Mouse (Mus musculus) urinary bladder, postnatal 36 days (tissue): Measurements from ENCODE around the gene Mybl2.
A peak's percentile ranks its signal among the peaks of the same experiment; 100 is the strongest.
"Not testable (repeated sequence)": the region's sequence is repeated elsewhere in the genome, so short reads cannot be mapped to it uniquely, and the experiment has no call there.

Experiments used
- DNase-seq, 2 experiments: peaks; one replicate each; pipeline ENCODE4 v3.0.0; 2022; ENCODE audit warnings: low spot score in 2 of 2, mixed read lengths in 1 of 2

Mybl2 gene

DNA sequence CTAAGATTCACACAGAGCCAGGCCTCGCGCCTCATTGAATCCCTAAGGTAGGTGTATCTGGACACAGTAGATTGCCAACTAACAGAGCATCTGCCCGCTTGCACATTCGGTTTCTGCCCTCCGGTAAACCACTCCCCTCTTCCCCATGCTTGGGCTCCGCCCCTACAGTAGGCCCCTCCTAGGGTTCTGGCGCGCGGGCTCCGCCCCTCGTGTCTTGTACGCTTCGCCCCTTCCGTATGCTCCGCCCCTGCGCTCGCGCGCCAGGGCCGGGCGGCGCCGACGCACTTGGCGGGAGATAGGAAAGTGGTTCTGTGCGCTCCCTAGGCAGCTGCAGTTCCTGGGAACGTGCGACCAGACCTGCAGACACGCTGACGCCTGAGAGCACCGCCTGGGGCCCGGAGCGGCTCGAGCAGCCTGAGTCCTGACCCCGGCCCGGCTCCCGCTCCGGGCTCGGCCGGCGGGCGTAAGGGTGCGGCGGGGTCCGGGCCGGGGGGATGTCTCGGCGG lies at the start of gene Mybl2:
Mybl2 (plus strand) TSS at position 353 of the 506 bp plus-strand sequence.
- DNase-seq = peak; percentile 84 to 92

- DNase-seq = no peak
Measured at GRCm38 (mm10) chr2:163007299-163007698, 47.2 kb upstream of the Mybl2 start.

DNA sequence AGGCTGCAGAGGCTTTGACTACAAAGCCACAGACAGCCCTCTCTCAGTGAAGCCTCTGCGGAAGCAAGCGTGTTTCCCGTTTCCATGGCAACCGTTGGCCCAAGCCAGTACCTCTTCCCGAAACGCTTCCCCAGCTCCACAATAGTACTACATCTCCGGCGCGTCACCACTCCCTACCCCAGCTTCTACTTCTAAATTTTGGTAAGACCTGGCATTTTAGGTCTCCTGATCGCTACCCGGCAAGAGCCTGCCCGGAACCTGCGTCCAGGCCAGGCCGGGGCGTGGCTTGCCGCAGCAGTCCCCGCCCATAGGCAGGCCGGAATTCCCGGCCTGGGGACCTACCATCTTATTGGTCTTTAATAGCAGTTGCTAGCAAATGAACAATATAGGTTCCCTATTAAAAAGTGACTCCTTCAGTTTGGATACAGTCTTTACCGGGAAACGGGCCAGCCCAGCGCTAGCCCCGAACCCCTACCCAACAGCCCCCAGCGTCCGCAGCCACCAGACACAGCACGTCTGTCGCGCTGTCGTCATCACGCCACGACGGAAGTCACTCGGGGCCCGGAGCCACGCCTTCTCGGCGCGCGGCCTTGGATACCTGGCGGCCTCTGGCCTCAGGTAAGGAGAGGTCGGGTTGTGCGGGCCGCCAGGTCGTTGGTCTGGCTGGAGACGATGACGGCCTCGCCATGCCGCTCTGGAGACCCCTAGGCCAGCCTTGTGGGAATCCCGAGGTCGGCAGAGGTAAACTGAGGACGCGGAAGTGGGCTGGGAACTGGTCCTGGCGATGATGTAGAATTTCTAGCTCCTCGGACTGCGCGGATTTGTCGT lies 37.4 kb upstream of the Mybl2 start, which contains the start of gene Ift52:
Ift52 (plus strand) TSS at position 439 of the 828 bp plus-strand sequence.
- peak; percentile 91 for DNase-seq

- DNase-seq = no peak
Measured at GRCm38 (mm10) chr2:163031289-163031688, 23.2 kb upstream of the Mybl2 start.

GRCm38 (mm10) chr2:163031757-163032156 lies 22.7 kb upstream of the Mybl2 start:
- DNase-seq = no peak

- DNase-seq = no peak
Measured at GRCm38 (mm10) chr2:163032622-163033021, 21.9 kb upstream of the Mybl2 start.

DNA sequence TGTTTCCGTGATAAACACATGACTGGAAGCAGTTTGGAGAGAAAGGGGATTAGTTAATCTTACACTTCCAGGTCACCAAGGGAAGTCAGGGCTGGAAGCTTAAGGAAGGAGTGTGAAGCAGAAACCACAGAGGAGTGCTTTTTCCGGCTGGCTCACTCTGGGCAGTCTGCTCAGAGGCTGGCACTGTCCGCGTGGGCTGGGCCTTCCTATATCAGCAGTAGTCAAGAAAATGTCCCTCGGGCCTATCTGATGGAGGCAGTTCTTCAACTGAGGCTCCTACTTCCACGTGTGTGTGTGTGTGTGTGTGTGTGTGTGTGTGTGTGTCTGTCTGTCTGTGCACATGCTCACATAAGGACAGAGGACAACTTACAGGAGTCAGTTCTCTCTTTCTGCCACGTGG lies 14.5 kb upstream of the Mybl2 start:
- no peak for DNase-seq

- DNase-seq = peak; percentile 52 to 55
Measured at GRCm38 (mm10) chr2:163048125-163048524, 6.4 kb upstream of the Mybl2 start.

DNA sequence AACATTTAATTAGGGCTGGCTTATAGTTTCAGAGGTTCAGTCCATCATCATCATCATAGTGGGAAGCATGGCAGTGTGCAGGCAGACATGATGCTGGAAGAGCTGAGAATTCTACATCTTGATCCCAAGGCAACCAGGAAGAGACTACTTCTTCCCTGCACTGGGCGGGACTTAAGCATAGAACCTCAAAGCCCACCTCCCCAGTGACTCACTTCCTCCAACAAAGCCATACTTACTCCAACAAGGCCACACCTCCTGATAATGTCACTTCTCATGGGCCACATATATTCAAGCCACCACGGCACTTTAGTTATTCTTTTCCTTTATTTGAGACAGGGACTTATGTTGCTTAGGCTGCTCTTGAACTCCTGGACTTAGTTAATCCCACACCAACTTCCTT lies 5.4 kb upstream of the Mybl2 start:
- no peak for DNase-seq

- DNase-seq = no peak
Measured at GRCm38 (mm10) chr2:163051691-163052090, 2.8 kb upstream of the Mybl2 start.

DNA sequence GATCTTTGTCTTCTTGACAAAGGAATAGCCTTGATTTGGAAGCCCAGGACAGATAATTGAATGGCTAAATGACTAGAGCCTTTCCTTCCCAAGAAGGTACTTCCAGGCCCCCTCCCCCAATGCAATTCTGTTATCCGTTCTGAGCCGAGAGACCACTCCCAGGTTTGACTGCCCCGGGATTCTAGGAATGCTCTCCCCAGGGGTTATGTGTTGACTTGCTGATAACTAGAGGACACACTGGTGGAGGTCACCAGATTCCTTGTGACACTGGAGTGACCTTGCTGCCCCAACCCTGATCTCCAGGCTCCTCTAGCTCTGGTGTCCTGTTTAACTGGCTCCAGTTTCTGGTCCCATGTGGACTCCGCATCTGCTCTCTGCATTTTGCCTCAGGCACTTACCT lies 2.4 kb upstream of the Mybl2 start:
- no peak for DNase-seq

- DNase-seq = no peak
Measured at GRCm38 (mm10) chr2:163052826-163053225, 1.7 kb upstream of the Mybl2 start.

DNA sequence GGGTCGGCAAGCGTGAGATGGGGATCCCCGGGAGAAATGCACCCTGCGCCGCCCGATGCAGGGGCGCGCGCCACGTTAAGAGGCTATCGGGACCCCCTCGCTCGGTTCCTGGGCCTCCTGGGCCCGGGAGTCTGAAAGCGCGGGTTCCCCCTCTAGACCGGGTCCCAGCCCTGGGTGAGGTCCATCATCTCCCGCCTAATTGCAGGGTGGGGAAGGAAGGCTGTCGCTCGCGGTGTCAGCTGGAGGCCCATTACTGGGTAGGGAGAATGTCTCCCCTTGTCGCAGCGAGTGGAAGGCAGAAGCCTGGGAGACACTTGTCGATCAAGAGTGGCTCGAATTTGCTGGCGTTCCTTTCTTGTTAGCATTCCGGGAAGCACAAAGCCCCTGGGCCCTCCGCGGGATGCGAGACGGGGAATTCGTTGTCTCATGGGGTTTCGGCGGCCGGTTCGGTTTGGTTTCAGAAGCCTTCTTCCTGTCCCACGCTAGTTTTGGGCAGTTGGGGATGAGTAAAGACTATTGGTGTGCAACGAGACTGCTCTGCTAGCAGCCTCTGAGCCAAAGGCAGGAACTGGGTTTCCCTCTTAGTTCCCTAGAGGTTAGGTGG lies 506 bp downstream of the Mybl2 start:
- no peak for DNase-seq

DNA sequence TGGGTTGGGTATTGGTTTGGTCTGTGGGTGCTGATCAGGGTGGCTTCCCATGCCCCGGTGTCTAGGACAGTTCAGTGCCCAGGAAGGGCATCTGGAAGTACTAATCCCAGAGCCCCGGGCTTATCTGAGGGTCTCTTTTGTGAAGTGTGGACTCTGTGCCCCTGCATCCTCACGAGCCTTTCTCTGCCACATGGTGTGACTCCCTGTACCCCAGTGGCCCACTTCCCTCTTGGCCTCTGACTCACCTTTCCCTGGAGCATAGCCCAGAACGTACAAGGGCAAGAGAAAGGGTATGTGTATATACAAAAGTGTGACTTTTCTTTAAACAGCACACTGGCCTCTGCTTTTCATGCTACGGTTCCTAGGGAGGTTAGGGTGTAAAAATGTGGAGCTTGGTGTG lies 1.2 kb downstream of the Mybl2 start:
- no peak for DNase-seq

GRCm38 (mm10) chr2:163056584-163056983 lies 2.1 kb downstream of the Mybl2 start:
- no peak for DNase-seq

GRCm38 (mm10) chr2:163058981-163059380 lies 4.5 kb downstream of the Mybl2 start:
- DNase-seq = not testable (repeated sequence)

DNA sequence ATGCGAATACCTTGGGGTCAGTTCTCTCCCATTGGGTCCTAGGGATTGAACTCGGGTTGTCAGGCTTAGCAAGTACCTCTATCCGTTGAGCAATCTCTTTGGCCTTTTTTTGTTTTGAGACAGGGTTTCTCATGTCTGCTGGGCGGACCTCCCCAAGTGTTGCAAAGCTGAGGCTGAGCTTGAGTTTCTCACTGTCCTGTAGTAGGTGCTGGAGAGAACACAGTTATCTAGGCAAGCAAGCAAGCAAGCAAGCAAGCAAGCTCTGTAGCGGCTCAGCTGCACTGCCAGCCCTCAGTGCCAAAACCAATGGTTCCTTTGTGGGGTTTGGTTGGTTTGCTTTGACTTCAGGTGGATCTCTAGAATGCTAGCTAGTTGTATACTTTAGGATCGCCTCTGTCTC lies 6.1 kb downstream of the Mybl2 start:
- no peak for DNase-seq

GRCm38 (mm10) chr2:163061203-163062118 lies 7.0 kb downstream of the Mybl2 start:
- DNase-seq = no peak

DNA sequence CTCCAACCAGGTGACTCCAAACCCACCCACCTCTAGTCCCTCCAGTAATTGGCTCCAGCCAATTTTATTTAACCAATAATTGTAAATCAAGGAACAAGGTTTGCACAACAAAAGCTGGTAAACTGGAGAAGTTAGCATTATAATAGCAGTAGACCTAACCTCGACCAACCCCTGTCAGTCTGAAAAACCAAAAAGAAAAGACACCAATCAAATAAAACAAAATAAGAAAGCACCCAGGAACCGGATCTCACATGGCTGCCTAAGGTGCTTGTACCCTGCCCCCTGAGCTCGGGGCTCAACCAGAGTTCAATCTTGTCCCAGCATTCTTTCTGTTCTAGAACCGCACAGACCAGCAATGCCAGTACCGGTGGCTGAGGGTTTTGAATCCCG lies 7.6 kb downstream of the Mybl2 start:
- DNase-seq = no peak

GRCm38 (mm10) chr2:163066326-163066725 lies 11.8 kb downstream of the Mybl2 start:
- DNase-seq = no peak

DNA sequence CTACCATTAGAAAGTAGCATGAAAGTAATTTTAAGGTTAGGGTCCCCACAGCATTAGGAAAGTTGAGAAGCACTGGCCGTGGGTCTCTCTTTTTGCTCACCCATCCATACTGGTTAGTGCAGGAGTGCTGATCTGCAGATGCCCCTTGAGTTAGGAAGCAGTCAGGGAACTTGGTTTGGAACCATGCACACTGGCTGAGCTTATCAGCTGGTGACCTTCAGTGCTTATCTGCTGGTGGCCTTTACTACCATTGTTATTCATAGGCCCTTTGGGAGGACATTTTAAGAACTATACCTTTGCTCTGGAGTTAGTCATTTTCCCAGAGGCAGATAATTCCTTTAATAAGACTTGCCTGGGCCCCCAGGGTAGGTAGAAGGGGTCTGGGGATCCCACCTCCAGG lies 12.7 kb downstream of the Mybl2 start:
- no peak for DNase-seq

- DNase-seq = no peak
Measured at GRCm38 (mm10) chr2:163070213-163070612, 15.7 kb downstream of the Mybl2 start.
